Mouse (Mus musculus) right cerebral cortex, postnatal 4 days (tissue): ENCODE measurements around the gene Plin1.

Source experiments
- DNase-seq: peaks from one replicate; pipeline ENCODE4 v3.0.0-alpha.2; 2022

Plin1 gene

DNA sequence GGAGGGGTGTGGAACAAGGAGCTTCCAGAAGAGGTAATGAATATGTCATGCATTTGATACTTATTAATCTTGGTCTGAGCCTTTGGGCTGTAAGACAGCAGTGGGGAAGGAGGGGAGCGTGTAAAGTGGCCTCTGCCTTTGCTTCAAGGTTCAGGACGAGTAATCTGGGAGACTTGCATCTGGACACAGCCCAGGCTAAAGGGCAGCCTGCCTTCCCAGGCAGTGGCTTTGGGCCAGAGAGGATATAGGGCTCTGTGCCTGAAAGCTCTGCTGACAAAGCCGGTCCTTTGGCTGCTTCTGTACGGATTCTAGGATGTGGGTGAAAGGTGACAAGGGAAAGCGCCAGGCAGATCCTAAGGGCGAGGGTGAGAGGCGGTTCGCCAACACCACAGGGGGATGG lies 1.9 kb upstream of the Plin1 start:
- DNase-seq = no peak

DNA sequence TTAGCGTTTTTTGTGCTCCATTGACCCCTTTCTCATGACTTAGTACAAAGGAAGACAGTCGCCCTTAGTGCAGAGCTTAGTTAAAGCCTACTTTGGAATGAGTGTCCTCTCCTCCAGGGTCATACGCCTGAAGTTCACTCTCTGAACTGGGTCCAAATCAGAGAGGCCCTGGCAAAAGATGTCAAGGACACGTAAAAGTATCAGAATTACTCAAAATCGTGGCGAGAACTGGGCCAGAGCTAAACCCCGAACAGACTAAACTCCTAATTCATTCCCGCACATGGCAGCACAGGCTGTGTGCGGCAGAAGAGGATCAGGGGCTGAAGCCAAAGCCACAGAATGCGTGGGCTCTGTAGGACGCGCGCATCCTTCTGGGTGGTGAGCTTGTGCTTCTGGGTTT lies 1.3 kb downstream of the Plin1 start:
- no peak for DNase-seq

DNA sequence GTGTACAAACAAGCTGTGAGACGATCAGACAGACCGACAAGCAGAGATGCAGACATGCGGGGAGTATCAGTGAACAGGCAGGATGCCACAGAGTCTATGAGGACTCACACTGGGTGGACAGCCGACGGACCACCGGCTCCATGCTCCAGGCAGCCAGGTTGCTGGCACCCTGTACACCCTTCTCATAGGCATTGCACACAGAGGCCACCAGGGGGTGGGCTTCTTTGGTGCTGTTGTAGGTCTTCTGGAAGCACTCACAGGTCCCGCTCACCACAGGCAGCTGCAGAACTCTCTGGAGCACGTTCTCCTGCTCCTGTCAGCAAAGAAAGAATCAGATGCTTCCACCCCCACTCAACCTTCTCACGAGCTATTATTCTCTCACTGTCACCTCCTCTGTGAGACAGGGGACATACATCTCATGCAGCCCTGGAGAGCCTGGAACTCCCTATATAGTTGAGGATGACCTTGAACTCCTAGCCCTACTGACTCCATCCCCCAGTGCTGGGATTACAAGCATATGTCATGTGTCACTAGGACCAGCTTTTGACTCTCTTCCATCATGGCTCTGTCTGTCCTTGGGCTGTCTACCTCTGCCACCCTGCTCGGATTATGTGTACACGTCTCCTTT lies 2.8 kb downstream of the Plin1 start:
- no peak for DNase-seq

DNA sequence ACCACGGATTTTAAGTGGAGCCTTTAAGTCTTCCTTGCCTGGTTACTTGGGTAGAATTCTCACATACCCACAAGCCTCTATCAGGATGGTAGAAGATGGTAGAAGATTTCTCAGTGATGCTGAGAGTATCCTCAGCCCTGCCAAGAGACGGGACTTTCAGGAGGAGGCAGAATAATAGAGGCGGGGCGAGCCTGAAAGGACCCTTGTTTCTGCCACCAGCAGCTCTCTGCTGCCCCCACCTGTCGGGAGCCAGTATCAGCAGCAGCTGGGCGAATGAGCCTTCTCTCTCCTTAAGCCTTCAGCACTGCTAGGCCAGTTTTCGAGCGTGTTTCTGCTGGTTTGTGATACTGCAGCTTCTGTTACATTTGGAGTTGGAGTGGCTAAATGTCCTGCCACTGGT lies 3.5 kb downstream of the Plin1 start:
- DNase-seq = peak; percentile 66

DNA sequence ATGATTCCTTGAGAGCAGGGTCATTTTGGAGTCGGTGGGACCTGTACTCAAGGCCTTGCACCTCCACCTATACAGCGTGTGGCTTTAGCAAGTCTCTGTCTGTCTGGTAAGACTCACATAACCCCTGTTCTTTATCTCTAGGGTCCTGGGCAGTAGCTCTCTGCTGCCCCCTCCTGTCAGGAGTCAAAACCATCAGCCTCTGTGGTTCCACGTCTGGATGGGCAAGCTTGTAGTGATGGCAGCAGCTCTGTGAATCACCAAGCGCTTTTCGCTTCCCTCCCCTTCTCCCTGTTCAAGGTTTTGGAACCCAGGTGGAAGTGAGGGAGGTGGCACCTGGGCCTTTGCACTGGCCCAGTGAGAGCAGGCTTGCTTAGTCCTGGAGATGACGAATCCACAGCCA lies 4.5 kb downstream of the Plin1 start:
- peak; percentile 27 for DNase-seq

DNA sequence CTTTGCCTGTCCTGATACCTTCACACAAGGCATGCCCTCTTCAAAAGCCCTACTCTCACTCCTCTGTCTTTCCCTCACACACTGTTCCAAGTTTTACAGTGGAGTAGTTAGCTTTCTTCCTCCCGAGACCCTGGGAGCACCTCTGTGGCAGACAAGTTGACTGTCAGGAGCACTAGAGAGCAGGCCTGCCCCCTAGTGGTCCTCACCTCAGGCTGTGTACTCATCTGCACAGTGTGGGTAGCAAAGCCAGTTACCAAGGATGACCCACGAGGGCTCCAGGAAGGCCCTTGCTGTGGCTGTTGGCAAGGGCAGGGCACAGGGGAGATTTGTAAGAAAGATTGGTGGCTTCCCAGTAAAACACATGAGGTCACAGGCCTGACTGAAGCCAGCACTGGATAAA lies 5.6 kb downstream of the Plin1 start:
- peak; percentile 54 for DNase-seq

DNA sequence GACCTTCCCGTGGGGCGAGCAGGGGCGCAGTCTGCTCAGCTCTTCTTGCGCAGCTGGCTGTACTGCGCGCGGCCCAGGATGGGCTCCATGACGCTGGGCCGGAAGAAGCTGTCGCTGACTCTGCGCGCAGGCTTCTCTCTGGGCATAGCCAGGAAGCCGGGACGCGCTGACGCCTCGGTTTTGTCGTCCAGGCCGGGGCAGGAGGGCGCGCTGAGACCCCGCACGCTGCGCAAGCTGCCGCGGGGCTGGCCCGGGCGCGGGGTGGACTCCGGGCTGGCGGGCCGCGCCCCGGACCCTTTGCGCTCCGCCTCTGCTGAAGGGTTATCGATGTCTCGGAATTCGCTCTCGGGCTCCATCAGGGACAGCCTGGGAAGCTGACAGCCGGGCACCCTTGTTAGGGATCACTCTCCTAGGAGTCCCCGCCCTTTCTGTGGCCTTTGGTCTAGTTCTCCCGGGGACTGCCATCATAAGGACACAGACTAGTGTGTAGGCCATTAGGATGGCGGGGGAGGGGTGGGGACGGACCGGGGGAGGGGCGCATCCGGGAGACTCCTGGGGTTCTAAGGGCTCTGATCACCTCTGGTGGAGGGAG lies 11.2 kb downstream of the Plin1 start:
- DNase-seq = peak; percentile 61

DNA sequence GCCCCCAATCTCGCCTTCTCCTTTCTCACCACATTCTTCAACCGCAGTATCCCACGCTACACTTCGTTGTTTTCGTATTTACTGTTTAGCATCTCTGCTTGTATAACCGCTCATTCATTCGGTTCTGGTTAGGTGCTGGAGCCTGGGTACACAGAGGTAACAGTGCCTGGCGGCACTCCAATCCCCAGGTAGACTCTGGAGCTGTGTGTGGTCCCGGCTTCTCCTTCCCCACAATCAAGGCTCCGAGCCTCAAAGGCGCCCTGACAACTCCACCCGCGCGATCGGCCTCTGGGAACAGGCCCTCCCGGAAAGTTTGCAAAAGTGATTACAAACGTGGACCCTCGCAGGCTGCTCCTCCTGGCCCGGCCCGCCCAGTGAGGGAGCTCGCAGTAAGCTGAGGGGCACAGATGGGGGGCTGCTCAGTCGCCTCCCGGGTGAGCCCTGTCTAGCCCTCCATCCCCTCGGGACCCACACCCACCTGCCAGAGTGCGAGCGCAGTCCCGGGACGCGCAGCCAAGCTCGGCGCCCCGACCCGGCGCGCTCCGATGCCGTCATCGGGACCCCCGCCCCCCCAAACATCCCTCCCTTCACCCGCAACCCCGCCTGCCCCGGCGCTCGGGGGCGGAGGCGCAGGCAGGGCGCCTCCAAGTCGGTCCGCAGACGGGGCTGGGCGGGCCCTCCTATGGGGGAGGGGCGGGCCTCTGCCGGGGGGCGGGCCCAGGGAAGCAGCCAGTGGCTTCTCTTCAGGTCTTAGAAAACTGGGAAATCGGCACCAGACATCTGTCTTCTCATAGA lies 17.3 kb downstream of the Plin1 start, which contains the start of gene Kif7:
TSS of gene Kif7 (minus strand) at position 534 of the 795 bp plus-strand sequence.
- DNase-seq = peak; percentile 76

DNA sequence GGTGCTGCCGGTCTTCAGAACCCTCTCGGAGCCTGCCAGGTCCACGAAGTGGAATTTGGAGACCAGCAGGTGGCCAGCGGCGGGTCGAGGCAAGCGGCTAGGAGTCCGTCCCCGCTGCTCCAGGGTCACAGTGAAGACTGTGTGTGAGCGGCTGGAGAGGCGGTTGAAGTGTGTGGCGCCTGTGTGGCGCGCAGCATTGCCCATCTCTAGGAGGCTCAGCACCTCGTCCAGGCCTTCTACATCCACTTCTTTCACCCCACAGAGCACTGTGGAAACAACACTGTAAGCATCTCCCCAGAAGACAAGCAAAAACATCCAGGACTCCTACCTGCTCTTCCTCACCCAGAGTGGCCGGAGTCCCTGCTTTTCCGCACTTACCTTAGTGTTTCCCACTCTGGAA lies 21.9 kb downstream of the Plin1 start:
- DNase-seq = no peak

DNA sequence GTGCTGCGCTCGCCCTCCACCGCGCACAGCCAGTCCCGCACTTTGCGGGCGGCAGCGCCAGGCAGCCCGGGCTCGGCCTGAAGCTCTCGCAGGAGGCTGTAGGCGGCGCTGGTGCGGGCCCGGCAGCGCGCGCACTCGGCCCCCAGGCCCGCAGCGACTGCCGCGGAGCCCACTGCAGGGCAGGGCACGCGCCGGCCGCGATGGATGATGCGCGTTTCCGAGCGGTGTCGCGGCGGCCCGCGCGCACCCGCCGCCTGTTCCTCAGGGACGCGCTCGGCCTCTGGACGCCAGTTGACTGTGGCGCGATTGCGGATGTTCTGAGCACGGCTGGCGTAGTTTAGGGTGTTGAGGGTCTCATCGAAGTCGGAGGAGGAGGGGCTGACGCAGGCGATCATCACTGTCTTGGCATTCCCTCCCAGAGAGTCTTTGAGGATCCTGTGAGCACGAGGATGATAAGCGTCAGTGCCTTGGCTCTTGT lies 22.5 kb downstream of the Plin1 start:
- peak; percentile 77 for DNase-seq

DNA sequence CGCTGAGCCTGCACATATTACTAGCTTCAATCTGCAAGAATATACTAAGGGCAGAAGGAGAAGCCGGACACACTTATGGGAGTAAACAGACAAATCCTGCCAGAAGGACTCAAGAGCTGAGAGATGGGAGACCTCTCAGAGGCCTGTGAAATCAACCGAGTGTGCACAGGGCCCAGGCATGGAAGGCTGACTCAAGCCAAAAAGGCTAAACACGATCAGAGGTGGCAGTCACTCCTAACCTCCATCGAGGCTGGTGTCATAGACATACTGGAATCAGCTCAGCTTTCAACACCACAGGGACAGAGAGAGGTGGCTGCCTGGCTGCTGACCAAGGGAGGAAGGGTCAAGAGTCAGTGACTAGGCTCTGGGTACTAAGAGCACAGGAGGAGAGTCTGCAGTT lies 27.5 kb downstream of the Plin1 start:
- DNase-seq = no peak

DNA sequence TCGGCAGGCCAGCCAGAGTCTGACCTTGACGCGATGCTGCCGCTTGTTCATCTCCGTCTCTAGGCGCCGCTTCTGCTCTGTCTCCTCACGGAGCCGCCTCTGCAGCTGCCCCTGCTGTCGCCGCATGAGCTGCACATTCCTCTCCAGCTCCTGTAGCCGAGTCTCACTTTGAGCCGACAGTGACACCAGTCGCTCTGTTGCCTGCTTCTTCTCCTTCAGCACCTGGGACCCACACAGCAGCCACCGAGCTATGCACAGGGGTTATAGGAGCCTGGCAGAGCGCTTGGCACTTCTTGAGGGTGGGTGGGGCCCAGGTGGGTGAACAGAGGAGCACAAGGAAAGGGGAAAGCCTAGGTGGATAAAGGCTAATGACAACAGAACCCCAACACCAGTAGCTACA lies 29.9 kb downstream of the Plin1 start:
- no peak for DNase-seq

DNA sequence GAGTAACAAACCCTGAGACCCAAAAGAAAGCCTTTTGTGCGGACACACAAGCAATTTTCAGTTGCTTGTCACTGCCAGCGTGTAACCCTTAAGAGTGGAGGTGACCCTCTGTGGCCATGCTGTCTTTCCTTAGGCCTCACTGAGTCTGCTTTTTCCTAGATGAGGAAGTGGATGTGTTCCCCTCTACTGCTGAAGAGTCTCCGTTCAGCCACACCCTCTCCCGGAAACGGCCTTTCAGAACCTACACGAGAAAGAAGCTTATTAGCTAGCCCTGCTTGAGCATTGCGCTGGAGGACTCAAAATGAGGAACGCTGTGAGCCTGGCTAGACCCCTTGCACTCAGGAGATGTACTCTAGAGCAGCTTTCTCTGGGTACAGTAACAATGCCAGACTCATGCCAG lies 36.2 kb downstream of the Plin1 start:
- DNase-seq = no peak

DNA sequence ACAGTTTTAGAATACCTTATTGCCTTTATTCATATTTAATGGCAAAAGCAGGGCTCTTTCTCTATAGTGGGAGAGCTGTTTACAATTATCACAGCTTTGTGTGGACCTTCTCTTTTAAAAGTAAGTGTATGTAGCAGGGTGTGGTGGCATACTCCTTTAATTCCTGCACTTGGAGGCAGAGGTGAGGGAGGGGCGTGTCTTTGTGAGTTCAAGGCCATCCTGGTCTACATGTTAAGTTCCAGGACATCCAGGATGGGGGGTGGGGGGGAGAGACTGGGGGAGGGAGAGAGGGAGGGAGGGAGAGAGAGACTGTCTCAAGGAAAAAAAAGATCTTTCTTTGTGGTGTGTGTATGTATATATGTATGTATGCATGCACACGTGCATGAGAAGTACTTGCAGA lies 52.5 kb downstream of the Plin1 start:
- DNase-seq = no peak

DNA sequence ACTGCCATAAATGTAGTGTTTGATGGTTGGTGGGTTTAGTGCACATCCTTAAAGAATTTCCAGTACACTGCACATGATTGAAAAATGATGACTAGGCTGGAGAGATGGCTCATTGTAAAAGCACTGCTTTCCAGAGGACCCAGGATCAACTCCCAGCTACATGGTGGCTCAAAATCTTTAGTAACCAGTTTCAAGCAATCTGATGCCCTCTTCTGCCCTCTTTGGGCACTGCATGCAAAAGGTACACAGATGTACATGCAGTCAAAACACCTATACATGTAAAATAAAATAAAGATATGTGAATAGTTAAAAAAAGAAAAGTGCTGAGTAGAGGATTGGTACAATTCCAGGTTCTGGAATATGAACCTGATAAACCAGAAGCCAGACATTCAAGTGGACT lies 53.5 kb downstream of the Plin1 start:
- no peak for DNase-seq

DNA sequence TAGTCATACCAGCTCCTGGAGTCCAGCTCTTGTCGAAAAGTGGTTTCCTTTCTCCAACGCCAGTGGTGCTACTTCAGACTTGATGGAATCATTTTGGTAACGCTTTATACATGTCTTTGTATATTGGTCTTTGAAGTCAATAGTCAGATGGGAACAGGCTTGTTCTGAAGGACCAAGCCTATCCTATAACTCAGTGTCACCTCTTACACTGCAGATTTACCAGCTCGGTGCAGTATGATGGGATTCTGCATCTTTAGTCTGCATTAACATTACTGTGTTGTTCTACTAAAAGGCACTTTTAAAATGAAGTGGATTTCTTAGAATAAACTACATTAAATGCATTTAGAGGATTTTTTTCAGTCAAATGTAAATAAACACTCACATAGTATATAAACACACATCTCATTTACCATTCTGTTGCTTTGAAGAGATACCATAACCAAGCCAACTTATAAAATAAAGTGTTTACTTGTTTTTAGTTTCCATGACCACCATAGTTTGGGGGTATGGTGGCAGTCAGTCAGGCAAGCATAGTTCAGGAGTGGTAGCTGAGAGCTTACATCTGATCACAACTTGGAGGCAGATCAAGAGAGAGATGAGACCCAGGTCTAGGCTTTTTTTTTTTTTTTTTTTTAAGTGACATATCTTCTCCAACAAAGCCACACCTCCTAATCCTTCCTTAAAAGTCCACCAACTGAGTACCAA lies 61.7 kb downstream of the Plin1 start:
- DNase-seq = no peak
